Mouse (Mus musculus): ENCODE data around the gene Btbd6.

Btbd6 gene

GRCm38 (mm10) chr12:113011702-113012360 lies 35.5 kb downstream of the Btbd6 start:
- DNase-seq (ENCODE audit: low spot score) = no peak

DNA sequence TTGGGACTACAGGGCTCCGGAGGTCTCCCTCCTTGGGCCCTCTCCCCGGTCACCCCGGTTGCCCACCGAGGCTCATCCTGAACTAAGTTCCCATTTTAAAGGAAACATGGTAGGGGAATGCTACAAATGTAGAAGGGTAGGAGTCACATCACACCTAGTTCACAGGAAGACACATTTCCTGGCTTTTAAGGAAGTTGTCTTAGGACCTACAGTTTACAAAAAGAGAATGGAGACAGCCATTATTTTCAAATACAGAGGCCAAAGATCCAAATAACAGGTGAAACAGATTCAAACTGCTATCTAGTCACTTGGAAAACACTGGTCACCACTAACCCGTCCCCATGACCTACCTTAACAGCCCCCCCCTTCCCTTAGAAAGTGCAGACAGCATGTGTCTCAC lies 36.2 kb downstream of the Btbd6 start:
- DNase-seq (ENCODE audit: low spot score) = no peak

- no peak for DNase-seq (ENCODE audit: low spot score)
These were observed 36.8 kb downstream of the Btbd6 start for GRCm38 (mm10) chr12:113013021-113013491.

DNA sequence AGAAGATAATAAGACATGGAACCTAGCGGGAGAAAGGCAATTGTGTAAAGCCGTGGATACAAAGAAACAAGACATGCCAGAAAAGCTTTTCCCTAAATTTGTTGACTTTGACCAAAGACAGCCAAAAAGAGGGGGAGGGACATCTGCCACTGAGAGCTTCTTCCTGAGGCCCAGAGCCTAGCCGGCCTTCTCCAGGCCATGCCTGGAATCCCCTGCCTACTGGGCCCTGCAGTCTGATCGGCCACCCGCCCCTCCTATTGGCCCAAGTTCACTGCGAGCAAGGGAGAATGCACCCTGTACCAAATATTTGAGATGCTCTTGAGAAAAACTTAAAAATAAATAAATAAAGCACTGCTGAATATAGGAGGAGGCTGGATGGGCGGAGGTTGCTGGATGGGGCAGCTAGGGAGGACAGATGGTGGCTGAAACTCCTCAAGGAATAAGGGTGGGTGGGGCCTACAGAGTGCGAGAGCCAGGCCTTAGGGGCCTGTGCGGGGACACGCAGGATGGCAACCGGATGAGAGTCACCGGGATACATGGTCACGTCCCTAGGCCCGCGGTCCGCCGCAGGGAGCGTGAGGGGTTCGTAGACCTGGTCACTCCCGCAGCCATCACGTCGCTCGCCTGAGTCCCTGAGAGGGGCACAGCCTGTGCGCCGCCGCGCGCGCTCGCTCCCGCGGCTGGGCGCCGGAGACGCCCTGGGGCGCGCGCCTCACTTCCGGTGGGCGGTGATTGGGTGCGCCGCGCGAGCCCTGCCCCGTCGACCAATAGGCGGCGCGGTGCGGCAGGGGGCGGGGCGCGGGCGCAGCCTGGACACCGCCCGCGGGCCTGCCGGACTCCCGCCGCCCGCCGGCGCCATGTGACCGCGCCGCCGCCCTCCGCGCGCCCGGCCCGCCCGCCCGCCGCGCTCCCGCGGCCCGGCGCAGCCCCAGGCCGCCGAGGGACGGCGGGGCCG lies 37.6 kb downstream of the Btbd6 start, which contains the start of gene Pacs2:
Gene Pacs2 (plus strand): TSS at position 905 of the 955 bp plus-strand sequence.
- DNase-seq (ENCODE audit: low spot score) = peak; percentile 86

- peak; percentile 30 for DNase-seq (ENCODE audit: low spot score)
These were observed 38.6 kb downstream of the Btbd6 start for GRCm38 (mm10) chr12:113014561-113015556.

- no peak for DNase-seq (ENCODE audit: low spot score)
These were observed 39.7 kb downstream of the Btbd6 start for GRCm38 (mm10) chr12:113015956-113016355.

DNA sequence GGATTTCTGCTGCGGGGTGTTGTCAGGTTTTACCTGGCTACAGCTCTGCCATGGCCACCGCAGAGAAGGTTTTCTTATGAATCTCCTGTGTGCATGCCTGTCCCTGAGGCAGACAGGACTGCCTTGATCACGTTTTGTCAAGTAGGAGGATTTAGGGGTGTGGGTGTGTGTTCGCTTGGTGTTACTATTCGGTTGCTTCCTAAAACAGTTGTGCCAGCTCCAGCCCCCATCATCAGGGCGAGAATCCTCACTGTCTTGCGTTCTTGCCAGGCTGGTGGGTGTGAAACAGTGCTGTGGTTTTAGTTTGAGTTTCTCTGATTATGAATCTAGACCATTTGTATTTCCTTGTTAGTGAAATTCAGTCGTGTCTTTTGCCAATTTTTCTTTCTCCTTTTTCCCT lies 40.7 kb downstream of the Btbd6 start:
- no peak for DNase-seq (ENCODE audit: low spot score)

GRCm38 (mm10) chr12:113017429-113017984 lies 41.2 kb downstream of the Btbd6 start:
- no peak for DNase-seq (ENCODE audit: low spot score)

- no peak for DNase-seq (ENCODE audit: low spot score)
These were observed 42.5 kb downstream of the Btbd6 start for GRCm38 (mm10) chr12:113018763-113019162.

DNA sequence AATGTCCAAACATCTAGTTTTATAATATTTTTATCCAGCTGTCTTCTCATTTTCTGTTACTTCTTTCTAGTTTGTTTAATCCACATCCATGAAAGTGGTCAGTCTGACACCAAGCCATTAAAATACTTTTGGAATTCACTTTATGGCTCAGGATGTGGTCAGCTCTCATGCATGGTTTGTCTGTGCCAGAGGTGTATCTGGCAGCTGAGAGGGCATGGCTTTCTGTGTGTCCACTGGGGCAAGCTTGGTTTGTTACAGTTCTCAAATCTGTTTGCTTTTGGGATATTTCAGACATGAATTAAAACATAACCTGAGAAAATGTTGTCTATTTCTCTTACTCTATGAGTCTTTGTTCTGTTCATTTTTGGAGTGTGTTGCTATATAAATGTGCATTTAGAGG lies 45.2 kb downstream of the Btbd6 start:
- no peak for DNase-seq (ENCODE audit: low spot score)

GRCm38 (mm10) chr12:113023082-113023481 lies 46.8 kb downstream of the Btbd6 start:
- peak; percentile 66 for DNase-seq (ENCODE audit: low spot score)

DNA sequence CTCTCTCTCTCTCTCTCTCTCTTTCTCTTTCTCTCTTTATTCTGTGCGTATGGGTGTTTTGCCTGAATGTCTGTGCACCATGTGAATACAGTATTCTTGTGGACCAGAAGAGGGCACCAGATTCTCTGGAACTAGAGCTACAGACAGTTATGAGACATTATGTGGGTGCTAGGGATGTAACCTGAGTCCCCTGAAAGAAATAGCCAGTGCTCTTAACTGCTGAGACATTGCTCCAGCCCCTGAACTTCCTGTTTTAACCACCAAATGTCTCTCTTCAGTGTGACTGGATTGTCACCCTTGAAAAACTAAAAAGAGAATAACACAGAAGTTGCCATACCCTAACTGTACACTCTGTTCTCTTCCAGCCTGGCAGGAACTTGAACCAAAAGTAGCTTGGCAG lies 50.3 kb downstream of the Btbd6 start:
- no peak for DNase-seq (ENCODE audit: low spot score)

GRCm38 (mm10) chr12:113027495-113027894 lies 51.2 kb downstream of the Btbd6 start:
- no peak for DNase-seq (ENCODE audit: low spot score)

GRCm38 (mm10) chr12:113028067-113028466 lies 51.8 kb downstream of the Btbd6 start:
- no peak for DNase-seq (ENCODE audit: low spot score)
